Mouse (Mus musculus) limb, embryonic 14.5 days (tissue): ENCODE data around the gene Prss54. TPM values are rescaled to one million over a fixed set of nuclear protein-coding genes. Genes with fewer than 3 reads are reported as not detected.

Experiments
- ATAC-seq: fragments of 200-750 bp; cut with Nextera tagmentation; 2 replicates; pipeline ENCODE4 v1.8.0; 2017; ENCODE audit warnings: low read depth, moderate number of reproducible peaks, moderate TSS enrichment; ENCODE audit not compliant: low FRiP score
- DNase-seq: peaks from one replicate; pipeline ENCODE4 v3.0.0-alpha.2; 2015; ENCODE audit warnings: low spot score
- H3K27ac ChIP-seq: fragments of 300-500 bp; sonication (generic); replicated peaks from 2 replicates; pipeline ENCODE4 v1.5.1; 2014; ENCODE audit warnings: low read depth, mild to moderate bottlenecking, low read length, moderate library complexity, mixed read lengths
- H3K27me3 ChIP-seq: fragments of 300-500 bp; sonication (generic); 2 replicates; pipeline ENCODE4 v1.6.1; 2014; ENCODE audit warnings: low read length, mixed read lengths; ENCODE audit not compliant: control insufficient read depth, insufficient read depth
- H3K36me3 ChIP-seq: fragments of 300-500 bp; sonication (generic); 2 replicates; pipeline ENCODE4 v1.6.1; 2014; ENCODE audit warnings: mild to moderate bottlenecking, low read length, moderate library complexity, mixed read lengths; ENCODE audit not compliant: control insufficient read depth, insufficient read depth
- H3K4me1 ChIP-seq: fragments of 300-500 bp; sonication (generic); 2 replicates; pipeline ENCODE4 v1.6.1; 2014; ENCODE audit warnings: antibody characterized with exemption, low read length, mixed read lengths; ENCODE audit not compliant: control insufficient read depth, insufficient read depth
- H3K4me2 ChIP-seq: fragments of 300-500 bp; sonication (generic); replicated peaks from 2 replicates; pipeline ENCODE4 v1.6.1; 2014; ENCODE audit warnings: low read depth, mild to moderate bottlenecking, low read length, moderate library complexity; ENCODE audit not compliant: severe bottlenecking
- H3K4me3 ChIP-seq: fragments of 300-500 bp; sonication (generic); replicated peaks from 2 replicates; pipeline ENCODE4 v1.5.1; 2014; ENCODE audit warnings: low read length
- H3K9ac ChIP-seq: fragments of 300-500 bp; sonication (generic); 2 replicates; pipeline ENCODE4 v1.6.1; 2014; ENCODE audit warnings: mild to moderate bottlenecking, low read depth, low read length, moderate library complexity; ENCODE audit not compliant: severe bottlenecking
- H3K9me3 ChIP-seq: fragments of 300-500 bp; sonication (generic); 2 replicates; pipeline ENCODE4 v1.6.1; 2016; ENCODE audit warnings: low read length; ENCODE audit not compliant: control insufficient read depth
- POLR2A ChIP-seq: fragments of 200-500 bp; IDR thresholded peaks from 2 replicates; pipeline ENCODE4 v1.8.0; 2012; ENCODE audit warnings: inconsistent platforms, mild to moderate bottlenecking, moderate library complexity, borderline replicate concordance; ENCODE audit not compliant: insufficient read depth, insufficient read length; ENCODE audit errors: extremely low read depth
- WGBS: fragments of 180-500 bp; shearing (Covaris S2); extraction: QIAGEN DNeasy Blood & Tissue Kit; methylation state at CpG from one replicate; pipeline ENCODE4 v1.1.7; 2014; 5-methylcytosine and 5-hydroxymethylcytosine counted together
- polyA plus RNA-seq, 2 experiments: library from polyadenylated mRNA; depleted of rRNA in 1 of 2; stranded (reverse) in 1 of 2; unstranded in 1 of 2; fragments of >200 nt; fragmentation: Nextera tagmentation in 1 of 2; extraction: Ambion mirVana in 1 of 2; gene quantifications; 2 replicates each; pipeline versions ENCODE4 v1.2.1 to v1.2.3; 2012 to 2014

The Prss54 gene
- polyA plus RNA-seq, 2 experiments = not detected

DNA sequence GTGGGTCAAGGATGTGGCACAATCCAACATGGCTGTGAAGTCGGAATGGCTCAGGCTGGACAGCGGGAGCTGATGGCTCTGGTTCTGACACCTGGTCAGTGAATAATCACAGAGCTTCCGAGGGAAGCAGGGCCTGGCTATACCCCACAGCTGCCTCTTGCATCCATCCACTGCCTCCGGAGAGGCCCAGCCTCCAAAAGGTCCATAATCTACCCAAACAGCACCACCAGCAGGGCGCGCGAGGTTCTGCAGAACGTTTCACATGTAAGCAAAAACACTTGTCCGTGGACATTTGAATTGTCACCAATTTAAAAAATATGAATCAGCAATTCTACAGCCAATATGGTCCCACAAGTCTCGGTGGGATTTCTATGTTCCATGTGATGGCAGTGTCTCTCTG lies 13.1 kb upstream of the Prss54 start:
- DNase-seq (no peak), ATAC-seq (no peak)
- no peaks in the 10 kb centered on the region for H3K36me3 ChIP-seq
- H3K4me3 ChIP-seq = no peak overlapping the region
- no peak for TF ChIP-seq POLR2A
- 64% methylated on average over 10 of the region's 10 CpGs for WGBS
- no peaks in the 10 kb centered on the region for H3K27me3 ChIP-seq
- H3K27ac ChIP-seq = no peak overlapping the region
- no peak overlapping the region for H3K4me2 ChIP-seq
- H3K4me1 ChIP-seq = no peaks in the 10 kb centered on the region
- H3K9ac ChIP-seq = no peak overlapping the region
- no peaks in the 10 kb centered on the region for H3K9me3 ChIP-seq

DNA sequence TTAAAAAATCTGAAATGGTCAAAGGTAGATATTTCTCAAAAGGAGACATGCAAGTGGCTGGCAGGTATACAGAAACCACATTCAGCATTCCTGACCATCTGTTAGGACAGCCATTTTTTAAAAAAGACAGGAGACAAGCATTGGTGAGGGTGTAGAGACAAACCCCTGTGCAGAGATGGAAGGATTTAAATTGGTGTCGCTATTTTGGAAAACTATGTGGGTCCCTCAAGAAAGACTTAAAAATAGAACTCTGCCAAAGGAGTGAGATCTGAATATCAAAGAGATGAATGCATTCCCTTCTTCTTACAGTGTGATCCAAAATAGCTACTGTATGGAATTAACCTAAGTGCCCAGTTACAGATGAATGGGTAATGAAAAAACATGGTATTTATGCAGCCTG lies 11.2 kb upstream of the Prss54 start:
- WGBS = 85% methylated on average over 1 of the region's 1 CpGs
- no peak for DNase-seq
- no peak overlapping the region for H3K4me2 ChIP-seq
- H3K27me3 ChIP-seq = no peaks in the 10 kb centered on the region
- no peak overlapping the region for H3K9ac ChIP-seq
- no peak overlapping the region for H3K27ac ChIP-seq
- H3K9me3 ChIP-seq = no peaks in the 10 kb centered on the region
- H3K4me1 ChIP-seq = no peaks in the 10 kb centered on the region
- no peak for TF ChIP-seq POLR2A
- H3K4me3 ChIP-seq = no peak overlapping the region
- H3K36me3 ChIP-seq = no peaks in the 10 kb centered on the region
- ATAC-seq = no peak

DNA sequence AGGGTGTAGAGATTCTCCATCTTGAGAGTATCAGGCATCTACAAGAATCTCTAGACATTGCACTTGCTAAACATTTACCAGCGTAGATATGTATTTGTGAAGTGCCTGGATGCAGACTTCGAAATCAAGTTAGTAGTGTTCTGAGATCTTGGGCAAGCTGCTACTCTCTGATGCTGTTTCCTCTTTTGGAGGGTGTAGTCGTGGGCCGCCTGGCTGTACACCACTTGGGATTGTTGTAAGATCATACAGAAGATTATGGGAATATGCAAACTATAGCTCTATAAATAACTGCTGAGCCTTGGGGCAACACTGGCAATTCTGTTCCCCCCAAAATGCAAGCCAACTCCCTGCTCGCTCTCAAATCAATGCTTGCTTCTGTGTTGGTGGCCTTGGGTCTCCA lies 3.0 kb downstream of the Prss54 start:
- ATAC-seq = no peak
- Histone ChIP-seq H3K4me3 (no peak overlapping the region), H3K4me2 (no peak overlapping the region), H3K27ac (no peak overlapping the region), H3K9me3 (0 out of 2 replicates have a peak, but pooled peaks cover 3% of the 10 kb centered on the region), H3K27me3 (no peaks in the 10 kb centered on the region), H3K9ac (no peak overlapping the region), H3K4me1 (no peaks in the 10 kb centered on the region), H3K36me3 (no peaks in the 10 kb centered on the region)
- no peak for TF ChIP-seq POLR2A
- DNase-seq = no peak
- WGBS = 86% methylated on average over 5 of the region's 5 CpGs

DNA sequence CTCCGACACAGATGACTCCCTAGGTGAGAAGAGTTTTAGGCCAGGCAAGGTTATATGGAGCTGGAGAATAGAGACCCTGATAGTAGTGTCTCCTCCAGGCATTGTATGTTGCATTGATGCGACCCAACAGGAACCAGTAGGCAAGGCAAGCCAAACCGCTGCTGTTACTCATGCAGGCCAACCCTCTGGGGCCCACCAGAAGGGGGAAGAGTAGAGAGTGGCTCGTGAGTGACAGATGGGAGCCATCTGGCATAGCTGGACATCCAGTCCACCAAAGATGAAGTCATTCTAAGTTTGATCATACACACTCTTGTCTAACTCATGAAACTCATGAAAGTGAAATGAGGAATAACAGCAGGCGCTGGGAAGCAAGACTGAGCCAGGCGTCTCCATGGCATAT lies 9.3 kb downstream of the Prss54 start:
- no peak overlapping the region for H3K9ac ChIP-seq
- no peaks in the 10 kb centered on the region for H3K27me3 ChIP-seq
- no peaks in the 10 kb centered on the region for H3K36me3 ChIP-seq
- no peak overlapping the region for H3K27ac ChIP-seq
- H3K4me3 ChIP-seq = no peak overlapping the region
- no peak overlapping the region for H3K4me2 ChIP-seq
- 0 out of 2 replicates have a peak, but pooled peaks cover 3% of the 10 kb centered on the region for H3K9me3 ChIP-seq
- no peaks in the 10 kb centered on the region; the same call in 1 of the 2 replicates for H3K4me1 ChIP-seq
- ATAC-seq = no peak
- 81% methylated on average over 6 of the region's 6 CpGs for WGBS
- TF ChIP-seq POLR2A = no peak
- no peak for DNase-seq

GRCm38 (mm10) chr8:95566217-95566616 lies 9.9 kb downstream of the Prss54 start:
- DNase-seq (no peak), ATAC-seq (no peak)
- Histone ChIP-seq H3K36me3 (no peaks in the 10 kb centered on the region), H3K27ac (no peak overlapping the region), H3K9ac (no peak overlapping the region), H3K27me3 (no peaks in the 10 kb centered on the region), H3K9me3 (0 out of 2 replicates have a peak, but pooled peaks cover 3% of the 10 kb centered on the region), H3K4me2 (no peak overlapping the region), H3K4me3 (no peak overlapping the region), H3K4me1 (no peaks in the 10 kb centered on the region; the same call in 1 of the 2 replicates)
- TF ChIP-seq POLR2A = no peak
- 73% methylated on average over 4 of the region's 4 CpGs for WGBS

DNA sequence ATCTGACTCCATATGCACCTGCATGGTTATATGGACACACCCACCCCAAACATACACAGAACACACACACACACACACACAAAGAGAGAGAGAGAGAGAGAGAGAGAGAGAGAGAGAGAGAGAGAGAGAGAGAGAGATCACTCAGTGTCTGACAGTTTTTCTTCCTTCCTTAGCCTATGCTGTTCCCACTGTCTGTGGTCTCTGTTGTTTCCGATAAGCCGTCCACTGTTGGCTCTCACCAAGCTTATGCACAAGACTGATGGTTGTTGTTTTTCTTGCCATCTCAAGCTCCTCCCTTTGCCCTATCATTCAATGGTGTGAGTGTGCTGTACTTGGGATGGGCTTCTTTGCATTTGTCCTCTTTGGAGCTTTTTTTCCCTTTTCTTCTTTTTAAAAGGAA lies 20.2 kb downstream of the Prss54 start:
- H3K36me3 ChIP-seq = no peaks in the 10 kb centered on the region
- no peaks in the 10 kb centered on the region for H3K9me3 ChIP-seq
- no peak for ATAC-seq
- no peak for DNase-seq
- H3K9ac ChIP-seq = no peak overlapping the region
- WGBS = 97% methylated on average over 2 of the region's 2 CpGs
- H3K27me3 ChIP-seq = no peaks in the 10 kb centered on the region
- H3K27ac ChIP-seq = no peak overlapping the region
- H3K4me2 ChIP-seq = no peak overlapping the region
- no peak for TF ChIP-seq POLR2A
- no peaks in the 10 kb centered on the region for H3K4me1 ChIP-seq
- no peak overlapping the region for H3K4me3 ChIP-seq
